Mouse (Mus musculus) intestine, postnatal 0 days (tissue): ENCODE data around the gene Csnk1g2. TPM values are rescaled to one million over a fixed set of nuclear protein-coding genes. Genes with fewer than 3 reads are reported as not detected.

ENCODE experiments used
- ATAC-seq: fragments of 200-750 bp; cut with Nextera tagmentation; 2 replicates; pipeline ENCODE4 v1.8.0; 2017; ENCODE audit warnings: mild to moderate bottlenecking, moderate TSS enrichment, moderate library complexity
- H3K27ac ChIP-seq: fragments of 300-500 bp; sonication (generic); 2 replicates; pipeline ENCODE4 v1.5.1; 2014; ENCODE audit warnings: mild to moderate bottlenecking, low read depth, low read length, moderate library complexity
- H3K27me3 ChIP-seq: fragments of 300-500 bp; sonication (generic); replicated peaks from 2 replicates; pipeline ENCODE4 v1.6.1; 2014; ENCODE audit warnings: low read length, mixed read lengths; ENCODE audit not compliant: control insufficient read depth, insufficient read depth
- H3K36me3 ChIP-seq: fragments of 300-500 bp; sonication (generic); 2 replicates; pipeline ENCODE4 v1.6.1; 2014; ENCODE audit warnings: mild to moderate bottlenecking, moderate library complexity; ENCODE audit not compliant: control insufficient read depth, insufficient read depth
- H3K4me1 ChIP-seq: fragments of 300-500 bp; sonication (generic); replicated peaks from 2 replicates; pipeline ENCODE4 v1.6.1; 2014; ENCODE audit warnings: antibody characterized with exemption, low read length, mixed read lengths; ENCODE audit not compliant: control insufficient read depth, insufficient read depth
- H3K4me2 ChIP-seq: fragments of 300-500 bp; sonication (generic); replicated peaks from 2 replicates; pipeline ENCODE4 v1.6.1; 2014; ENCODE audit warnings: low read depth, mild to moderate bottlenecking, moderate library complexity
- H3K4me3 ChIP-seq: fragments of 300-500 bp; sonication (generic); 2 replicates; pipeline ENCODE4 v1.5.1; 2014; ENCODE audit warnings: low read depth, low read length
- H3K9ac ChIP-seq: fragments of 300-500 bp; sonication (generic); 2 replicates; pipeline ENCODE4 v1.6.1; 2014; ENCODE audit warnings: mild to moderate bottlenecking, low read depth, low read length
- H3K9me3 ChIP-seq: fragments of 300-500 bp; sonication (generic); 2 replicates; pipeline ENCODE4 v1.6.1; 2016; ENCODE audit warnings: mixed run types; ENCODE audit not compliant: control insufficient read depth
- CTCF ChIP-seq: sonication (generic); IDR thresholded peaks from 2 replicates; pipeline ENCODE4 v1.5.1; 2016; ENCODE audit warnings: low read depth, mild to moderate bottlenecking, control low read depth, antibody characterized with exemption, moderate library complexity
- WGBS: fragments of 180-500 bp; shearing (Covaris S2); extraction: QIAGEN DNeasy Blood & Tissue Kit; methylation state at CpG from one replicate; pipeline ENCODE4 v1.1.7; 2014; 5-methylcytosine and 5-hydroxymethylcytosine counted together
- polyA plus RNA-seq: library from polyadenylated mRNA; unstranded; fragments of >200 nt; fragmentation: Nextera tagmentation; extraction: Ambion mirVana; gene quantifications from 2 replicates; pipeline ENCODE4 v1.2.1, GENCODE M21; 2015

The Csnk1g2 gene
- polyA plus RNA-seq, 1 experiment from 2014 or later: 97.5 TPM

DNA sequence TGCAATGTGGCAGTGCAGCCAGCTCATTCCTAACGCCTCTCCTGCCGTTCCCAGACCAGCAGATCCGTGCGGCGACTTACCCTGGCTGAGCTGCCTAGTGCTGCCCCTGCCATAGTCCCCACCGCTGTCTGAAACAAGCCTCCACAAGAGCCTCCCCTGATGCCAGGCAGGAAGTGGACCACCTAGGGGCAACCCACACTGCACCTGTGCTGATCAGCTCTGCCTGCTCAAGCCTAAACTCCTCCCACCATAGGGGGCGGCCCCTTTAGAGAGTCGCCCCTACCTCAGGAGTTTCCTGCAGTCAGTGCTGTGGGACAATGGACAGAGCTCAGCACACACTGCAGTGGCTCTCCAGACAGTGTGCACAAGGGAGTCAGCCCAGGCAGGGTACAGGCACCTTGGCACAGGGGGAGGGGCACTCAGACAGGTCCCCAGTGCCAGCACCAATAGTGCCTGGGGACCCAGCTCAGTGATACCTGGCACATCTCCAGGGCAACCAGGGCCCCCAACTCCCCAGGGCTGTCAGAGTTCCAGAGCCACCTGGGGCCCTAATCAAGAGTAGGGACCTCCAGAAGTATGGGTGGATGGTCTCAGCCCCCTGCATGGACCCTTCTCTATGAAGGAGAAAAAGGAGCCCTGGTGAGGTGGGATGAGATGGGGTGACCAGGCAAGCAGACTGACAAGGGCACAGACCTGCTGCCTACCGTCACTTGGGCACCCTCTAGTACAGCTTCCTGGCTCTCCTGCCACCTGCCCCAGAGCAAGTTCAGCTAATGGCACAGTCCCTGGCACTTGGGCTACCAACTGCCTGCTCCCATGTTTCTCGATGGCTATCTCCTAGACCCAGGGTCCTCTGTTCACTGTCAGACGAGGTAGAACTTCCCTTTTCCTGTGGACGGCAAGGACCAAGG is 37.7 kb upstream of the Csnk1g2 start:
- 66% methylated on average over 12 of the region's 12 CpGs for WGBS
- H3K9ac ChIP-seq: no peak overlapping the region

DNA sequence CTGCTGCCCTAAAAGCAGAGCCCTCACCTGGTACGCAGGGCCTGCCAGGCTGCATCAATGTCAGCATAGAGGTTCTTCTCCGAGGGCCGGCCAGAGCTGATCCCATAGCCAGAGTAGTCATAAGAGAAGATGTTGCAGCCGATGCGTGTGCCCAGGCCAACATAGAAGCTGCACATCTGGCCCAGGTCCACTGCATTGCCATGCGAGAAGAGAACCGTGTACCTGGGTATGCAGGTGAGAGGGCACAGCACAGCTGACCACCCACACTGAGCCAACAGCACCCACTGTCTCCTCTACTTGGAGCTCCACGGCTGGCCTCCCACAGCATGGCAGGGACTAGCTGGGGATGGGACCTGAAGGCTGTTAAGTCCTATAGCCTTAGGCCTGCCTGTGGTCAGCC is 37.1 kb upstream of the Csnk1g2 start:
- peak overlapping the region; percentile 32 for H3K4me2 ChIP-seq
- no peaks in the 10 kb centered on the region for H3K27me3 ChIP-seq
- H3K36me3 ChIP-seq: peaks cover 41% of the 10 kb centered on the region; the same call in 1 of the 2 replicates
- no peak for ATAC-seq
- no peaks in the 10 kb centered on the region for H3K9me3 ChIP-seq
- no peak for TF ChIP-seq CTCF
- no peak overlapping the region; the same call in 1 of the 2 replicates for H3K27ac ChIP-seq
- H3K4me1 ChIP-seq: peaks cover 9% of the 10 kb centered on the region; the same call in 1 of the 2 replicates
- WGBS: 91% methylated on average over 8 of the region's 8 CpGs
- no peak overlapping the region for H3K4me3 ChIP-seq
- H3K9ac ChIP-seq: no peak overlapping the region

More for the DNA sequence above, 37.7 kb upstream of the Csnk1g2 start:
- Histone ChIP-seq H3K27ac (peak overlapping the region; percentile 28), H3K27me3 (no peaks in the 10 kb centered on the region), H3K4me3 (no peak overlapping the region), H3K9me3 (no peaks in the 10 kb centered on the region), H3K36me3 (peaks cover 41% of the 10 kb centered on the region; the same call in 1 of the 2 replicates), H3K4me1 (peaks cover 9% of the 10 kb centered on the region; the same call in 1 of the 2 replicates), H3K4me2 (peak overlapping the region; percentile 32; the same call in 1 of the 2 replicates)
- no peak for ATAC-seq
- TF ChIP-seq CTCF: no peak

DNA sequence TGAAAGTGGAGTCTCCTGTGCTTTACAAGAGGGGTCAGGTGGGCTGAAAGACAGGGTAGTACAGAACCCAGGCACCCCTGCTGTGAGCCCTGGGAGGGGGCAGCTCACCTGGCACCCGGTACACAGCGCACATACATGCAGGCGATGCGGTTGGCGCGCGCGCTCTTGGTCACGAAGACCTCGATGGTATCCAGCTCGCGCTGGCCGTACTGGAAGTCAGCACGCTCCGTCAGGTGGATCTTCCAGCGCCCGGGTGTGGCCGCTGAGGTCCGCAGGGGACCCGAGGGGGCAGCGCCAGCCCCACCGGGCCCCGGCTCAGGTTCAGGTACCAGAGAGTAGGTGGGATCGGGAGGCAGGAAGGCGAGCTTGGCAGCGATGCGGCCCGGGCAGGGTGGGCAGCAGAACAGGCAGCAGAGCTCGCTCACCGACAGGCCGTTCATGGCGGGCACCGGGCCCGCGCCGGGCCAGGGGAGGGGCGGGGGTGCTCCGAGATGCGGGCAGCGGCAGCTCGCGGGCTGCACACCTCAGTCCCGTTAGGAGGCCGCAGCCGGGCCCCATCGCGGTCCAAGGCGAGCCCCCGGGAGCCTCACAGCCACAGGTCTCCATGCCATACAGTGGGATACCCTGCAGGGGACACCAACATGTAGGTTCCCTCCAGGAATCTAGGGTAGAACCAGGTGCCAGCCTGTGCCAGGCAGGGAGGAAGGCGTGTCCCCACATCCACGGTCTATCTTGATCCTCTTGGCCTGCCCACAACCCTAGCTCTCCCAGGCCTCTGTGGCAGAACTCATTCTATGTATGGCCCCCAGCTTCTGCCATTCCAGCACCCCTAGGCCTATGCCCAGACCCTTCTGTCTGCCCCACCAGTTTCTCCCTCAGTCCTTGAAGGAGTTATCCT is 36.0 kb upstream of the Csnk1g2 start:
- peak overlapping the region; percentile 34; the same call in 1 of the 2 replicates for H3K9ac ChIP-seq
- no peak overlapping the region for H3K4me3 ChIP-seq
- no peaks in the 10 kb centered on the region for H3K27me3 ChIP-seq
- TF ChIP-seq CTCF: no peak
- H3K4me1 ChIP-seq: peaks cover 9% of the 10 kb centered on the region; the same call in 1 of the 2 replicates
- H3K9me3 ChIP-seq: no peaks in the 10 kb centered on the region
- H3K4me2 ChIP-seq: peak overlapping the region; percentile 32
- WGBS: 88% methylated on average over 40 of the region's 51 CpGs
- ATAC-seq: no peak
- peak overlapping the region; percentile 60 for H3K27ac ChIP-seq
- peaks cover 41% of the 10 kb centered on the region; the same call in 1 of the 2 replicates for H3K36me3 ChIP-seq

DNA sequence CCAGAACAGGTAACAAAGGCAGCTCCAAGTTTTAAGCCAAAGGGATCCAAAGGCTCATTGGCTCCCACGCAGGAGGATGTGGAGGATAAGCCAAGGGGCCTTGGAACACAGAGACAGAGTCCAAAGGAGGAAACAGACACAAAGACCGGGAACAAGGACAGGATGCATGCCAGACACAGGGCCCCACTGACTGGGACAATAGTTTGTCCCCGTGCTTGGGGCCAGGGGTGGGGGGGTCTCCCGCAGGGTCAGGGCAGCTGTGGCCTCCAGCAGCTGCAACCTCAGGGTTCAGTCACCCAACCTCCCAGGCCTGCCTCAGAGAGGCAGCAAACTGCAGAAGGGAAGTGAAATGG is 35.4 kb upstream of the Csnk1g2 start:
- H3K9me3 ChIP-seq: no peaks in the 10 kb centered on the region
- peak overlapping the region; percentile 60 for H3K27ac ChIP-seq
- peak overlapping the region; percentile 32; the same call in 1 of the 2 replicates for H3K4me2 ChIP-seq
- no peak for TF ChIP-seq CTCF
- no peak overlapping the region for H3K9ac ChIP-seq
- 32% methylated on average over 4 of the region's 4 CpGs for WGBS
- H3K4me3 ChIP-seq: no peak overlapping the region
- peaks cover 9% of the 10 kb centered on the region; the same call in 1 of the 2 replicates for H3K4me1 ChIP-seq
- ATAC-seq: peak; percentile 9; the same call in 1 of the 2 replicates
- H3K27me3 ChIP-seq: no peaks in the 10 kb centered on the region
- H3K36me3 ChIP-seq: peaks cover 38% of the 10 kb centered on the region; the same call in 1 of the 2 replicates

DNA sequence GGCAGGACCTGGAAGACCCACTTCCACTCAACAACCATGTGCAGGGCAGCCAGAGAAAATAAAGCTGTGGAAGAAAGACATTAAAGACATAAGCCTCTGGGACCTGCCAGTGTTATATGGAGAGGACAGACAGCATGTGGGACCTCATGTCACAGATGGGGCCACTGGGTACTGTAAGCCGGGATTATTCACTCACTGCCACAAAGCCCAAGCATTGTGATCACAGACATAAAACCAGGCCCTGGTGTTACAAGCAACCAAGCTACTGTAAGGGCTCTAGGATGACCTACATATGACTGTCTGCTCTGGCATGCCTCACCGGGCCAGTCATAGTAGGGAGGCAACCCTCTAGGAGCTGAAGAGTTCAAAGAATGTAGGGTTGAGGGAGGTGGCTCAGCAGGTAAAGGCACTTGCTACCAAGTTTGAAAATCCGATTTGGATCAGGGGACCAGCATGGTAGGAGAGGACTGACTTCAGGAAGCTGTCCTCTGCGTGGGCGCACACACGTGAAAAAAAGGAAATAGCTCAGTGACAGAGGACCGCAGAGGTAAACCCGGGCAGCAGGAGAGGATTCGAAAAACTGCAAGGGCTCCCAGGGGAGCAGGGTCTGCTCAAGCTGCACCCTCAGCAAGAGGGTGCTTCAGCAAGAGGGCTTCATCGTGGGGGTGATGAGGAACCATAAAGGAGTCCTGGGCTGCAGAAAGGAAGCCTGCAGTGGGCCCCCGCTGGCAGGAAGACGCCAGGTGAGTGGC is 33.3 kb upstream of the Csnk1g2 start:
- H3K4me1 ChIP-seq: peaks cover 9% of the 10 kb centered on the region; the same call in 1 of the 2 replicates
- H3K4me2 ChIP-seq: peak overlapping the region; percentile 90
- no peaks in the 10 kb centered on the region for H3K9me3 ChIP-seq
- no peaks in the 10 kb centered on the region for H3K27me3 ChIP-seq
- H3K4me3 ChIP-seq: peak overlapping the region; percentile 96
- peak overlapping the region; percentile 93 for H3K9ac ChIP-seq
- no peak for ATAC-seq
- WGBS: 10% methylated on average over 12 of the region's 12 CpGs
- peaks cover 25% of the 10 kb centered on the region; the same call in 1 of the 2 replicates for H3K36me3 ChIP-seq
- H3K27ac ChIP-seq: peak overlapping the region; percentile 84
- no peak for TF ChIP-seq CTCF
